In genomic region chr19:44676555-44677120, GRCm38 (mm10) we compare ENCODE assay signal across 15 mouse cellular contexts.
DNase-seq lines count a peak whose midpoint lies in the region; ATAC-seq lines count a peak whose summit lies in the region.
"Had no signal": no experiment of that assay in that cellular context is flagged by ENCODE, and none has a peak within 500 bp of the region (broad histone marks: within the 10 kb centered on the region; RNA-seq: fewer than 3 reads in every experiment).

No protein-coding gene starts in this region.

- H3K27me3 ChIP-seq in forebrain, embryonic 14.5 days (replicated peaks; ENCODE audit: control insufficient read depth, insufficient read depth, low read length), result peaks cover 89% of the 10 kb centered on the region
- H3K27me3 ChIP-seq in intestine, embryonic 15.5 days (replicated peaks), result peaks cover 90% of the 10 kb centered on the region

- 2% methylated on average over 12 of the region's 12 CpGs for WGBS in forebrain, embryonic 14.5 days
- WGBS in intestine, embryonic 15.5 days, result 5% methylated on average over 12 of the region's 12 CpGs

- no peaks in the 10 kb centered on the region for H3K36me3 ChIP-seq in forebrain, embryonic 14.5 days (ENCODE audit: control insufficient read depth, insufficient read depth, low read length)
- no peaks in the 10 kb centered on the region for H3K36me3 ChIP-seq in intestine, embryonic 15.5 days
- H3K36me3 ChIP-seq: embryonic facial prominence, embryonic 13.5 days; heart, embryonic 13.5 days; midbrain, embryonic 13.5 days had no signal

- H3K9me3 ChIP-seq in forebrain, embryonic 14.5 days (replicated peaks; ENCODE audit: control insufficient read depth, low read length), result no peaks in the 10 kb centered on the region
- H3K9me3 ChIP-seq in intestine, embryonic 15.5 days, result no peaks in the 10 kb centered on the region
- H3K9me3 ChIP-seq: embryonic facial prominence, embryonic 13.5 days; heart, embryonic 13.5 days; midbrain, embryonic 13.5 days had no signal

- peaks cover 11% of the 10 kb centered on the region for H3K4me1 ChIP-seq in forebrain, embryonic 14.5 days (ENCODE audit: control insufficient read depth, insufficient read depth, low read length)
- peaks cover 13% of the 10 kb centered on the region for H3K4me1 ChIP-seq in intestine, embryonic 15.5 days (replicated peaks)

- no peak overlapping the region for H3K9ac ChIP-seq in forebrain, embryonic 14.5 days (ENCODE audit: low read length)
- H3K9ac ChIP-seq in intestine, embryonic 15.5 days, result no peak overlapping the region
- H3K9ac ChIP-seq: embryonic facial prominence, embryonic 13.5 days; heart, embryonic 13.5 days; midbrain, embryonic 13.5 days had no signal

- peak; percentile 70 for ATAC-seq in forebrain, embryonic 14.5 days
- no peak for ATAC-seq in erythroid progenitor cell, adult 5-6 weeks (replicated peaks; ENCODE audit: low FRiP score, poor library complexity, severe bottlenecking)
- no peak for ATAC-seq in intestine, embryonic 15.5 days
- ATAC-seq: midbrain, embryonic 13.5 days had no signal

- H3K4me3 ChIP-seq in forebrain, embryonic 14.5 days (ENCODE audit: low read depth, low read length), result no peak overlapping the region
- H3K4me3 ChIP-seq in intestine, embryonic 15.5 days (replicated peaks), result no peak overlapping the region
- H3K4me3 ChIP-seq: embryonic facial prominence, embryonic 13.5 days; heart, embryonic 13.5 days; midbrain, embryonic 13.5 days; myocyte had no signal

- H3K4me2 ChIP-seq in forebrain, embryonic 14.5 days (ENCODE audit: low read length), result no peak overlapping the region
- H3K4me2 ChIP-seq in intestine, embryonic 15.5 days (replicated peaks), result no peak overlapping the region
- H3K4me2 ChIP-seq: embryonic facial prominence, embryonic 13.5 days; heart, embryonic 13.5 days; midbrain, embryonic 13.5 days had no signal

- H3K27ac ChIP-seq in forebrain, embryonic 14.5 days (ENCODE audit: low read depth, low read length), result no peak overlapping the region
- no peak overlapping the region for H3K27ac ChIP-seq in intestine, embryonic 15.5 days
- H3K27ac ChIP-seq: embryonic facial prominence, embryonic 13.5 days; heart, embryonic 13.5 days; midbrain, embryonic 13.5 days had no signal

- peak; percentile 23 for DNase-seq in kidney, adult 11 months
- no peak for DNase-seq in kidney, postnatal 14 days
- DNase-seq in R1 (ENCODE audit: low read depth, low spot score), result peak; percentile 74
- DNase-seq in forebrain, embryonic 14.5 days (ENCODE audit: low spot score), result peak; percentile 77
- DNase-seq in kidney, postnatal 10 days, result peak; percentile 30
- no peak for DNase-seq in gastrocnemius, adult 18-20 months (ENCODE audit: low spot score)
- DNase-seq: gastrocnemius, postnatal 36 days; lung, adult 2 months; lung, postnatal 4 days had no signal

Comparison
In these comparisons a context has a peak if more than half of its experiments do, and no peak if none do; other contexts are left out.
1. DNase-seq: peak in kidney, adult 11 months (single experiment), R1 (single experiment), forebrain, embryonic 14.5 days (single experiment) and kidney, postnatal 10 days (single experiment); none in kidney, postnatal 14 days (single experiment) and gastrocnemius, adult 18-20 months (single experiment).